Mouse (Mus musculus) adrenal gland, postnatal 36 days (tissue): ENCODE results near the gene Rab3gap1. TPM values are rescaled to one million over a fixed set of nuclear protein-coding genes. Genes with fewer than 3 reads are reported as not detected.

Experiments used
- DNase-seq, 2 experiments: peaks; one replicate each; pipeline ENCODE4 v3.0.0; 2021; ENCODE audit warnings: mixed read lengths in 1 of 2
- long read RNA-seq, 2 experiments: library from polyadenylated mRNA; stranded (forward); transcript quantifications; one replicate each; pipeline ENCODE4 v2.0.0; 2021; ENCODE audit warnings: borderline sequencing depth in 2 of 2
- total RNA-seq, 2 experiments: library from RNA; stranded (reverse); gene quantifications; 2 replicates each; pipeline ENCODE4 v1.2.3; 2021

Gene Rab3gap1
- total RNA-seq: 10 to 100 TPM; 49.7 to 50.2 TPM
- long read RNA-seq, experiment 1, full-length matches to known transcripts: 23 of 35 reads
- long read RNA-seq, experiment 1, partial matches to known transcripts: 8 of 35 reads
- long read RNA-seq, experiment 1, other reads (novel, unspliced or antisense): 4 of 35 reads
- long read RNA-seq, experiment 2, full-length matches to known transcripts: 10 of 12 reads
- long read RNA-seq, experiment 2, partial matches to known transcripts: 2 of 12 reads
- long read RNA-seq, experiment 2, other reads (novel, unspliced or antisense): 0 of 12 reads

DNA sequence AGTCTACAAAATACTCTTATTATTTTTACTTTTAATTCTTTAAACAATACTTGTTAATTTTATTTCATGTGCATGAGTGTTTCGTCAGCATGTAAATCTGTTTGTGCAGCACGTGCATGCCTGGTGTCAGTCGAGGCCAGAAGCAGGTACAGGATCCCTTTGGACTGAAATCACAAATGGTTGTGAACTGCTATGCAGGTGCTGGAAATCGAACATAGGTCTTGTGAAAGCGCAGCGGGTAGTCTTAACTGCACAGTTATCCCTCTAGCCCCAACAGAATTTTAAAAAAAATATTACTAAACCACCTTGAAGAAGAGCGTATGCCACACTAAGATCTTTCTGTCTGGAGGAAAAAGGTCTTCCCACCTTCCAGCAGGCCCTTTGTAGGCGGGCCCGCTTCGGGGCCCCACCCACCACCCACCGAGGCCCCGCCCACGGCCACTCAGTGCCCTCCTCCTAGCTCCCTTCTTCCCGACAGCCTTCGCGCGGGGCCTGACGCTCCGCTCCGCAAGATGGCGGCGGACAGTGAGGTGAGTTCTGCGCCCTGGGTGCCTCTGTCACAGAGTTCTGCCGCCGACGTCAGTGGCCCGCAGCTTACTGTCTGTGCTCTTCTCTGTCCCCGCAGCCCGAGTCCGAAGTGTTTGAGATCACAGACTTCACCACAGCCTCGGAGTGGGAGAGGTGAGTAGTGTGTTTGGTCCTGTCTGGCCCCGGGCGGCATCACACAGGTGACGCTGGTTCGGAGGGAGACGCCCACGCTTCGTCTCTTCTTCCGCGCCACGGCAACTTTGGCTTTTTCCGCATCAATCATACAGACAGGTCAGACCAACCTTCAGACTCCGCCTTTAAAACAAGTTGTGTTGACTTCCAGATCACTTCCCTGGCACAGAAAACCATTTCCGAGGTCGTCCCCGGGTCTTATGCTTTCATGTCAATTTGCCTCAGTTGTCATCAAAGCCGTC, at the start of gene Rab3gap1:
Gene Rab3gap1 (plus strand): TSS at position 474 of the 962 bp plus-strand sequence.
- peak; percentile 92 to 95 for DNase-seq

DNA sequence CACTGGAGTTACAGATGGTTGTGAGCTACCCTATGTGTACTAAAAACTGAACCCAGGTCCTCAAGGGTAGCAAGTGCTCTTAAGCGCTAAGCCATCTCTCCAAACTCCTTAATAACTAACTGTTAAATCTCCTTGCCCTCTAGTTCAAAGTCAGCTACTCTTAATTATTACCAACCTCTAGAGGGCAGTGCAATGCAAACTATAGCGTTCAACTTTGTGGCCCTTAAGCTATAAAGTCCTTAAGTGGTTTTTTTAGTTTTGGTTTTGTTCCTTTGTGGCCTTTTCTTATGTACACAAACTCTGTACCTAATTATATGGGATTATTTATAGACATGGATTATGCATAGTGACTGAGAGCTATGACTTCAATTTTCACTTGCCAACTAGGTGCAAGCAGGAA, 41.2 kb upstream of the Rab3gap1 start:
- peak in 1 of 2 experiments; percentile 30 for DNase-seq

DNA sequence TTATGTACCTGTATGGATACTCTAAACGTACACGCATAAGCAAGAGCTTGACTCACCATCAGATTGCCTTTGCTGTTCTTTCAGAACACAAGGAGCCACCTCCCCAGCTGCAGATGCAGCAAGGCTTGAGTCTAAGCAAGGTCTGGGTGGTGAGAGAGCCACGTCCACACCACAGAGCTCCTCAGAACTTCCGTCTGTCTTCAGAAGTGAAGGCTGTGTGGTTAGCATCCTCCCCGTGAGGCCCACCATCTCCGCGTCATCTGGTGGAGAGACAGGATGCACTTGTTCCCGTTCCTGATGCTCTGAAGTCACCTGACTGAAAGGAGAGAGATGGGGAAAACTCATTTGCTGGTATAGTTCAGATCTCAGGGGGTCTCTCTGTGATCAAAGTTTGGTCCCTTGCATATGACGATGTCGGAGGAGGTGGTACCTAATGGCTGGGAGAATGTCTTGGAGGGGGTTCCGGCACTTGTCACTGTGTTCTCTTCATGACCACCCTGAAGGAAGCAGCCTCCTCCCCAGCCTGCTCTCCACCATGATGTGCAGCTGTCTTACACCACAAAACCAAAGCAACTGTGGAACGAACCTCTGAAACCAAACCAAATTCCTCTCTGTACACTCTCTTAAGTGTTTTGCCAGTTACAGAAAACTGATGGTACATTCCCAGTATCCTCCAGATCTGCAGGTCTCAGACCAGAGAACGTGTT, 38.2 kb upstream of the Rab3gap1 start:
- no peak for DNase-seq

DNA sequence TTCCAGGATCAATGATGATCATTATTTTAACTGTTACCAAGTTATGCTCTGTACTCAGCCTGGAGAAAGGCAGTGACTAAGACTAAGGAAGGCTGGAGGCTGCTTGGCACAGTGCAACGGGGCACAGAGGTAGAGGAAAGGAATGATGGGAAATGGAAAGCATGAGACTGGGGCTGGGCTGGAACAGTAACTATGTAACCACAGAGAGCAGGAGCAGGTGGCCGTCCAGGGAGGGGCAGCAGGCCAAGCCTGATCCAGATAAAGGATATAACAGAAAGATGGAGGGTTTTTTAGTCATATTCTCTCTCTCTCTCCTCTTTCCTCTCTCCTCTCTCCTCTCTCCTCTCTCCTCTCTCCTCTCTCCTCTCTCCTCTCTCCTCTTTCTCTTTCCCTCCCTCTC, 34.9 kb upstream of the Rab3gap1 start:
- DNase-seq: no peak

DNA sequence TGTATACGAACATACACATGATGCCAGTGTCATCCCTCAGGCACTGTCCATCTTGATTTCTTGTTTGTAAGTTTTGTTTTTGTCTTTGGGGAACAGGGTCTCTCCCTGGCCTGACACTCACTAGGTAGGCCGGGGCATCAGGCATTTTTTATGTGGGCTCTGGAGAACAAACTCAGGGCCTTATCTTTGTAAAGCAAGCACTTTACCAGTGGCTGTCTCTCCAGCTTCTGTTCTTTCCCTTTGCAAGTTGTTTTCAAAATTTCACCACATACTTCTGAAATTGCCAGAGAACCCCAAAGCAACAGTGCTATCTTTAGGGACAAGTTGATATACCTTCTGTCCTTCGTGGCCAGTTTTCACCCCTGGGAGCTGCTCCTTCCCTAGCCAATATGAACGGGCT, 34.4 kb upstream of the Rab3gap1 start:
- DNase-seq: no peak

DNA sequence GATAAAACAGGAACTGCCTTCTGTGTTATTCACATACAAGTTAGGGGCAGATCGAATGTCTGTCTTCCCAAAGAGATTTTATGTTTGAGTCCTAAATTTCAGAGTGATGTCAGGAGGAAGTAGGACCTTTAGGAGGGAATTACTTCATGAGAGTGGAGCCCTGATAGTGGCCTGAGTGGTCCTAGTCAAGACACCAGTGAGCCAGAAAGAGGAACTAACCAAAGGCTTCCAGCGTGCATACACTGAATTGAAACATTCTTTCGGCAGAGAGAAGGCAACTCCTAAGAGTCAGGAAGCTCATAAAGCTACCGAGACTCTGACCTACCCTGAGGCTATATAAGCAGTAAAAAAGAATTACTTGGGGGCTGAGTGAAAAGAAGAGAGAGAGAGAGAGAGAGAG, 32.0 kb upstream of the Rab3gap1 start:
- no peak for DNase-seq

DNA sequence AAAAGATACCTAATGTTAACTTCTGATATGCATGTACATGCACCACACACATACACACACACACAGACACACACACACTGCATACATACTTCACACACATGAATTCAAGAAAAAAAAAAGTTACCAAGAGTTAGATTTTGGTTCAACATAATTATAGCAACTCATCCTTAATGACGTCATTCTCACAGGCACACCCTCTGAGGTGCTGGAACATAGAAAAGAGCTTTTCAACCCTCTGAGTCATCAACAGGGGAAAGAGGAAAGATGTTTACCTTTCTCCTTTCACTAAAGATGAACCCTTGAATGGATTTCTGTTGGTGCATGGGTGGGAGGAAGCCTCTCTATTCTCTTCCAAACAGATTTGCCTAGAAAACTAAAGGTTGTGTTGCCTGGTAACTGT, 30.0 kb upstream of the Rab3gap1 start:
- DNase-seq: no peak

DNA sequence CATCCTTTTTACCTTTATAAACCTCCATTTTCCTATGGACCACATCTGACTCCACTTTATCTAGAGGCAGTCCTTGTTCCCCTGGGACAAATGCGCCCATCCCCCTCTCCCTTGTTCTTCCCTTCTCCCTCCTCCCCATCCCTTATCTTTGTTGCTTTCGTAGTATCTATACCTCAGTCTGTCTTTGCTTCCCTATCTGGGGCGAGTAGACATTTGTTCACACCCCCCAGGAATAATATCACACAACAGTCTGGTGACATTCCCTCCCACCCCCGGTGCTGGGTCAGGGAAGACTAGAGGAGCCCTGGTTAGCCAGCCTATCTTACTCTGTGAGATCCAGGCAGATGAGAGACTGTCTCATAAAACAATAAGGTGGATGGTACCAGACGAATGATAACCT, 23.1 kb upstream of the Rab3gap1 start:
- no peak for DNase-seq

DNA sequence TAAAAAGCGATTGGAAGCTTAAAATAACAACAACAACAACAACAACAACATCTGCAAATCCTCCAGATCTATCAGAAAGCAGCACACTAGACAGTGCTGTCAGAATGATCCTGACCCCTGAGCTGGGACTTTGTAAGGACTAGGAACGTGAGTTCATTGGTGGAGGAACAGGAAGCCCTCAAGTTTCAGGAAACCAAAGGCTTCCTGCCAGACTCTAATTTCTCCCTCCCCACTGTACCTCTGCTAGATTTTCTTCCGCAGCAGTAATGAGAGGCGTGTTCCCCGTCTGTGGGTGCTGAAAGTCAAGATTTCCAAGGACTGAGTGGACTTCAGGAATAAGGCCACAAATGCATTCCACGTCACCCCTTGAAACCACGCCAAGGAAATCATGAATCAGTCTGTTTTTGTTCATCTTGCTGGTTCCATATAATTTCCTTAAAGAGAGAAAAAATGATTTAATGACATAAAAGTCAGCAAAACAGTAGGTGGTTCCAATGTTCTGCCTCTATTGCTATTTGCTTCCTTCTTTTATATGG, 18.4 kb upstream of the Rab3gap1 start:
- peak; percentile 51 for DNase-seq

DNA sequence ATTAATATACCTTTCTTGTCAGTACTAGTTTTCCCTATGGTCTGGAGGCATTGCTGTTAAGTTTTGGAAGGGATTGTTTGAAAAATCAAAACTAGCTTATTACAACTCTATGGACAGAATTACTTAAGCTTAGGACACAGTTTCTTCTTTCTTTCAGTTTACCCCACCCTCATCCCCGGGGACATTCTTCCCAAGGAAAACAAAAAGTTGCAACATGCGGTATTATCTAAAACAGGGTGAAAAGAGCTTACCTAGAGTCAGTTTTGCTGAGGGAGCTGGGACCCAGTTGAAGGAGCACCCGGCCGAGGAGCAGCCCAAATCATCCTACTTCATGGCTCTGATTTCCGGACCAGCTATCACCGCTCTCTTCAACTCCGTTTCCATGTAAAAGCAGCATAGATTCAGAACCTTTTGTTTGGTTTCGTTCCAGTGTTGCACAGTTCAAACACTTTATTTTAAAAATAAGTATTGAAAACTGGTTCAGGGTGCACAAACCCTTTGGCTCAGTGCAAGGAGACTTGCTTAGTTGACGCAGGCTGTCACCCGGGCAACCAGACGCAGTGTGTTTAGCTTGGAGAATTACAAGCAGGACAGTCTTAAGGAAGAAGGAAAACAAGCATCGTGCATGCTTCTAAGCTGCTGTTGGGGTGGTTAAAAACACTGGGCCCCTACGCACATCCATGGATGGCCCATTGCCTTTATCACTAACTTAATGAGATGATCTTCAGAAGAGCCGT, 13.9 kb upstream of the Rab3gap1 start, which contains the start of gene Map3k19:
Gene Map3k19 (minus strand): TSS at position 546 of the 737 bp plus-strand sequence.
- DNase-seq: peak in 1 of 2 experiments; percentile 27

DNA sequence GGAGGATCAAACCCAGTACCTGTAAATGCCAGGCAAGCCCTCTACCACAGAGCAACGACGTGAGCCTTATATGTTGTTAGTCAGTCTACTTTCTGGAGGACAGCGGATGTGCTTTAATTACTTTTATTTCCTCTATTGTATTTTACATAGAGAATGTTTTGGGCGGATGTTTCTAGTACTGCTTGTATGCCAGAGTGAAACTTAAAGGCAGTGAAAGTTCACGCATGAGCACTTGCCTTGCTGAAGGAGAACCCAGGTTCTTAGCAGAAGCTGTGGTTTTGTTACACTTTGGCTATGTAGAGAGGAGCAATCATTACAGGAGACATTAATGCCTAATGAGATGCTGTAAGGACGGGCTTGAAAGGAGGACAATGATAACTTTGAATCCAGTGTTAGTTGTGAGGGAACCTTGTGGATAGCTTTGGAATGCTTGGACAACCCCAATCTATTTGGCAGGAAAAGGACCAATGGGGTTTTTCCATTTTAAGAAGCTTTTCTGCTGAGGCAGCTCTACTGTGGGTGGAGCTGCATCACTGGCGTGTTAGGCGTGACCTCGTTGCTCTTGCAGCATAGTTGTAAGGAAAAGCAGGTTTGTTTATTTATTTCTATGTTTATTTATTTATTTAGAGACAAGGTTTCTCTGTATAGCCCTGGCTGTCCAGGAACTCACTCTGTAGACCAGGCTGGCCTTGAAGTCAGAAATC, 9.5 kb upstream of the Rab3gap1 start:
- DNase-seq: no peak

DNA sequence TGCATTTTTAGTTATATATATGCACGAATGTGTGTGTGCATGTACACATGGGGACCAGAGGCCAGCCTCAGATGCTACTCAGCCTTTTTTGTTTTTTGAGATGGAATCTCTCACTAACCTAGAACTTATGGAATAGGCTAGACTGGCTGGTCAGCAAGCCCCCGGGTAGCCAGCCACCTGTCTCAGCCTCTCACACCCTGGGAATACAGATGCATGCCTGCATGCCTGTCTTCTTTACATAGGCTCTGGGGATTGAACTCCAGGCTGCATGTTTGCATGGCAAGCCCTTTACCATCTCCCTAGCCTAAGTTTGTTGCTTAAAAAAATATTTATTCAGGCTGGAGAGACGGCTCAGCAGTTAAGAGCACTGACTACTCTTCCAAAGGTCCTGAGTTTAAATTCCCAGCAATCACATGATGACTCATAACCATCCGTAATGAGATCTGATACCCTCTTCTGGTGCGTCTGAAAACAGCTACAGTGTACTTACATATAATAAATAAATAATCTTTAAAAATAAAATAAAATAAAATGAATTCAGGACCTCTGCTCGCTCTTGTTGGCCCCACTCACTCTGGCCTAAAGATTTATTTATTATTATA, 8.7 kb upstream of the Rab3gap1 start:
- DNase-seq: no peak

DNA sequence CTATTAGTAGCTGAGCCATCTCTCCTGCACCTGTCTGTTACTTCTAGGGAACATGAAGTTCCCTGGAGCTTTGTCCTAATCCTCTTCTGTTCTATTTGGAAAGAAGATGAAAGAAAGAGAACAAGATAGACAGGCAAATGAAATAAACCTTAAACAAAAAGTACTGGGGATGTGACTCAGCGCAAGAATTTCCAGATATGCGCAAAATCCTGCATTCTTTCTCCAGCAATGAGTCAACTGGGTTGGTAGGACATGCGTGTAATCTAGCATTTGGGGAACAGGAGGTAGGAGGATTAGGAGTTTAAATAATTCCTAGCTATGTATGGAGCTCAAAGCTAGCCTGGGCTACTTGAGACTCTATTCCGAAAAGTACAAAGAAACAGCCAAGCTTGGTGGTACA, 8.1 kb upstream of the Rab3gap1 start:
- no peak for DNase-seq

DNA sequence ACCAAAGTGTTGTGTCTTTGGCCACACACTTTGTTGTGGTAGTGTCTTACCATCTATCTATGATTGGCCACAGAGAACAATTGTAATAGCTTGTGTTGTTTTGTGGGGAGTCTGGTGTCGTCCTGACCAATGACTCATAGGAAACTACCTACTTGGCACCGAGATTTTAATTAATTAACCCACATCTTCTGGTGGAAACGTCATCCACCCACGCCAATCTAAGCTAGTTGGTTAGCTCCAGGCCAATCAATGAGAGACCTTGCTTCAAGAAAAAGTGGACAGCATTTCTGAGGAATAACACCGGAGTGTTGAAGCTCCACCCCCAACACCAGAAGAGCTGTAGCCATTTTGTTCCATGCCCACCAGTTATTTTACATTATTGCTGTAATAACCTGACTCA, 6.7 kb upstream of the Rab3gap1 start:
- DNase-seq: no peak

DNA sequence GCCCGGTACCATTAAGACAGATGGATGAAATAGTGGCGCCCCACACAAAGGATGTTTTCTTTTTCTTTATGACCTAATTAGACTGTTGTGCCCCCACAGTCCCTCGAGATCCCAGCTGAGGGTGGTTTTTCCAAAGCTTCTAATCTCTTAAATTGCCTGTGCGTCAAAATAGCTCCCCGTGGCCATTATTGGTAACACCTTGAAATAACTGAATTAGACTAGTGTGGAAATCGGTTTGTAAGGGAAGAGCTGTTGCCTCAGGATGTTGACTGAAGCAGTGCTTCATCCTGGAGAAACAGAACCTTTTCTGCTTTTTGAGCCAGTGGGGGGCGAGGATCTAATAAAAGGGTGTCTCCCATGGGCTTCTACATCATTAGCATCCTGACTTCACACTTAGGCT, 4.8 kb upstream of the Rab3gap1 start:
- no peak for DNase-seq

DNA sequence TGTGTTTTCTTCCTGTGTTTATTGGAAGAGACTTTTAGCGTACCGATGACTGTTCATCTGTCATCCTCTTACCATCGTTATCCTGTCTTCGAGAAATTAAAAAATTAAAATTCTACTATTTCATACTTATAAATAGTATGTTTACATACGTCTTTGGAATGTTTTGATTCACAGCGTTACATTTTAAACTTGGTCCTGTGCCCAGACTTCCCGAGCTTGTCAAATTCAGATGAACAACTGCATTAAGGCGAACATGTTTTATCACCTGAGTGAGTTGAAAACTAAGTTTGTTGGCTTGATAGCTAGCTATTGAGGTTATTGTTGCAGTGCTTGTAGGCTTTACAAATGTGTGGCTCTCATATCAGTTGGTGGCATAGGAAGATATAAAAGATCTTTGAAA, 703 bp downstream of the Rab3gap1 start:
- no peak for DNase-seq

DNA sequence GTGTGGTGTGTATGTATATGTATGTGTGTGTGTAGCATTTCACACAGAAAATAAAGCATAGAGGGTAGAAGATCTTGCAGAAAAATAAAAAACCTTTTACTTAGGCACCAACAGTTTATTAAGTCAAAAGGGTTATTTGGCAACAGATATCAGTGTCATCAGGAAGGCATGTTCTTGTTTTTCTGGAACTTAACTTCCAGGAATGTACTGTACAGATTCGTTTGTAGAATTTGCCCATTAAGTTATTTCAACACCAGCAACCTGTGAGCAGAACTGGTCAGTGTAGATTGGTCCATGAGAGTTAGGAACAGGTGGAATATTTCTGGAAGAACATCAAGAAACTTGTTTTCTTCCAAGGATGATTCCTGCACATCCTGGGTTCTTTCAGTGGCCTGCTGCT, 30.8 kb downstream of the Rab3gap1 start:
- DNase-seq: no peak

DNA sequence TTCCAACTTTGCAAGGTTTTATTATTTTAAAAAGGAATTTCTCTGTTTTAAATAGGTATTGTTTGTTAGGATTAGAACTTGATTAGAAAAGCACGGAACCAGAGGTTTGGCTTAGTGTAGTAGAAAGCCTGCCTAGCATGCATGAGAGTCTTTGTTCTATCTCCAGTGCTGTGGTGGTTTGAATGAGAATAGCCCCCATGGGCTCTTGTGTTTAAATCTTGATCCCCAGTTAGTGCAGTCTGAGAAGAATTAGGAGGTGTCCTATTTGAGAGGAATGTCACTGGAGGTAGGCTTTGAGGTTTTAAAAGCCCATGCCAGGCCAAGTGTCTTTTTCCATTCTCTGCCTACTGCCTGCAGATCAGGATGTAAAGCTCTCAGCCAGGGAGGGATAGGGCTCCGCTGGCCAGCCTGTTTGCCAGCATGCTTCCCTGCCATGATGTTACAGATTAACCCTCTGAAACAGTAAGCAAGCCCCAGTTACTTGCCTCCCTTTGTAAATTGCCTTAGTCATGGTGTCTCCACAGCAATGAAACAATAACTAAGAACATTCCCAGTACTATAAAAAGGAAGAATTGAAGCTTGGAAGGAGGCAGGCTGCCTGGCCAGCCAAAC, 36.3 kb downstream of the Rab3gap1 start:
- DNase-seq: no peak

DNA sequence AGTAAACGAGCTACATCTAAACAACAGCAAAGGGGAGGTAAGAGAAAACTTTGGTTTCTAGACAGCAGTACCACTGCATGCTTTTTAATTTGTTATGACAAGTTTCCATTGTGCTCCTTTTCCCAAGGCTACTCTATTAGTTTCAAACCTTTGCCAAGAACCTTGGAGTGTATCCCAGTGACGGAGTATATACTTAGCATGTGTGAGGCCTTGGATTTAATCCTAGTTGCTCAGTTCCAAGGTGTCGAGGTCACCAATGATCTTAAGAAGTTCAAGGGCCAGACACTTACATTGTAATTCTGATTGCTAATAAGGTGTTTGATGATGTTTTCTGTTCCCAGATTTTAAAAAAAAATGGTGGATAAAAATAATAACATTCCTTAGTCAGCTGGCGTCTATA, 44.5 kb downstream of the Rab3gap1 start:
- DNase-seq: no peak

DNA sequence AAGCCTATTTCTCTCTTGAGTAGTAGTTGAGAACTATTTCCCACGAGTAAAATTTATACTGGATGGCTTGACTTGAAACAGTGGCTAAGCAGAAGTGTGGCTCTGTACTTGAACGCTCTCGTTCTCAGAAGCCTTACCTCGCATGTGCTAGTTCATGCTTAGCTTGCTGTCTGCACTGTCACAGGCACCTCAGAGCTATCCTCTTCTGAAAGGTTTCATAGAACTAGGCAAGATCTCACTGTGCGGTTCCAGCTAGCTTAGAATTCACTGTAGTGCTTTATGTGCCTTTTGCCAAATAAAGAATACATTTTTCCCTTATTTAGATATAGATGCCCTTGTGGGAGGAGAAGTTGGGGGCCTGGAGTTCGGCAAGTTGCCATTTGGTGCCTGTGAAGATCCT, 46.7 kb downstream of the Rab3gap1 start:
- DNase-seq: no peak
